Mouse (Mus musculus): ENCODE results near the gene Crygf.
"Not testable (repeated sequence)": the region's sequence is repeated elsewhere in the genome, so short reads cannot be mapped to it uniquely, and the experiment has no call there.

Crygf gene

GRCm38 (mm10) chr1:65926294-65926693 lies at the start of gene Crygf:
Gene Crygf, plus strand, starts transcription at chr1:65926520.
- no peak for DNase-seq (ENCODE audit: low read depth, low spot score)

- DNase-seq (ENCODE audit: low read depth, low spot score), result no peak
Observed at GRCm38 (mm10) chr1:65925361-65926210, 734 bp upstream of the Crygf start.

- DNase-seq (ENCODE audit: low read depth, low spot score), result not testable (repeated sequence)
Observed at GRCm38 (mm10) chr1:65926696-65927095, 376 bp downstream of the Crygf start.

- no peak for DNase-seq (ENCODE audit: low read depth, low spot score)
Observed at GRCm38 (mm10) chr1:65930055-65930454, 3.7 kb downstream of the Crygf start.

- DNase-seq (ENCODE audit: low read depth, low spot score), result no peak
Observed at GRCm38 (mm10) chr1:65932091-65932812, 5.9 kb downstream of the Crygf start.

Data from WW6 (cell line).